Mouse (Mus musculus): ENCODE data around the gene Cttnbp2nl.

The Cttnbp2nl gene

DNA sequence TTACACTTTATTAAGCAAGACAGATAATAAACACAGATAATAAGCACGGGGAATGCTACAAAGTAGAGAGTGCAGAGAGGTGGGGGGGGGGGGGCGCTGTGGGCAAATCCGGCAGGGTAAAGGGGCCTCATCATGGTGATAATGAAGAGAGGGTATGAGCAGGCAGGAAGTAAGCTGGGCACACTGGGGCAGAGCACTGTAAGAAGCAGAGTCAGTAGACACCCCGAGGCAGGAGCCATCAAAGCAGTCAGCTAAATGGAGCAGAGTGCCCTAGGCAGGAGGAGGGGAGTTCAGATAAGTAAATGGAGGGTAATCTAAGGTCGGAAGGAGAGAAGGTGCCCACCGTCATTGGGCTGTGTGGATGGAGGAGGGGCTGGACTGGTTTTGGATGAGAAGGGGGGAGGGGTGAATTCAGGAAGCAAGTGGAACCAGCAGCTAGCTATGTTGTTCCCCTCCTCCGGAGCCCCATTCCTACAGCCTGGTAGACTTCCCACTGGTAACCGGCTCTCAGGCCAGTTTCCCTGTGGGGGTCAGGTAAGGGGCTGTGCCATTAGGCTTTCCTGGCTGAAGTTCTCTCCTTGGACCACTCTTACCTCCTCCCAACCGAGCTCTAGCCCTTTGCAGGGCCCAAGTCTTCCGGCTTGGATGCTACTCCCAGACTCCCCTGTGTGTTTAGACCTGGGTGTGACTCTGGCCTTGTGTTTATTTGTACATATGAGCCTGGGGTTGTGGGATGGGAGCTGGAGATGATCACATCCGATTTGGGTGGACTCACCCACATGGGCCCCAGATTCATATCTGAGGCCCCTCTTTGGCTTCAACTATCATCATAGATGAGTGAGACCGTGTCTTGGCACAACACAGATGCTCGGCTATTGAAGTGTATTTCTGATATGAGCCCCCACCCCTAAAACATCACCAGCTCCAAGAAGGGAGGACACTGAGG, 89.3 kb downstream of the Cttnbp2nl start:
- DNase-seq, result peak in 1 of 2 experiments; percentile 24

DNA sequence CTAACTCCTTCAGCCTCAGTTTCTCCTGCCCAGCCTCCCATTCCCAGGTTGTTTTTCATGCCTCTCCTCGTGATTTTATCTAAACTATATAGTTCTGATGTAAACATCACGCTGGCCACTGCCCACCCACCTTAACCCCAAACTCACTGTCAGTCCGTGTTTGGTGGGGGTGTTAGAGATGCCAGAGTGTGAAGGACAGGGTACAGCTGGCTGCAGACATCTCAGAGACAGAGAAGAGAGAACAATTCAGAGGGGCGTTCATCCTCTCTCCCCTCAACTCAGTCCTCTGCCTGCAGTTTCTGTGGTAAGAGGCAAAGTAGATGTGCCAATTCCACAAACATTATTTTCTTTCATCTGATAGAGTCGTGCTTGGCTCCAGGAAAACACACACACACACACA, 90.1 kb downstream of the Cttnbp2nl start:
- DNase-seq, result no peak

DNA sequence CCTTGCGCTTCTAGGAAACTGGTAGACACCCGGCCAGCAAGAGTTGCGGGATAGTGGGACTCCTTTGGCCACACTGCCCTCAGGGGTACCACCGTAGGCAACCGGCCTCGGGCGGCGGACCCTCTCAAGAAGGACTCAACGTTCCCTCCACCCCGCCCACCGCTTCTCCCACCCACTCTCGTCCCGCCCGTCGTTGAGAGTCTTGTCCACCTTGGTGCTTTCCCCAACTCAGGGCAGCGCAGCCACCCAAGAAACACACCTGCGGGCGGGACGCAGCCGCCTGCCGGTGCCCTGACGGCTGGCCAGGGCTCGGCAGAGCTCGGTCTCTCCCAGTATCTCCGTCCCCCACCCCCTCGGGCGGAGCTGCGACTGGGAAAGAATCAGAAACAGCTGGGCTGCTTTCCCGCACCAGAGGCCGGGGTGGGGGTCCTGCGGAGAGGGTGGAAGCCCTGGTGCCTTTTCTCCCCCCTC, 90.8 kb downstream of the Cttnbp2nl start:
- DNase-seq, result peak; percentile 13 to 36

DNA sequence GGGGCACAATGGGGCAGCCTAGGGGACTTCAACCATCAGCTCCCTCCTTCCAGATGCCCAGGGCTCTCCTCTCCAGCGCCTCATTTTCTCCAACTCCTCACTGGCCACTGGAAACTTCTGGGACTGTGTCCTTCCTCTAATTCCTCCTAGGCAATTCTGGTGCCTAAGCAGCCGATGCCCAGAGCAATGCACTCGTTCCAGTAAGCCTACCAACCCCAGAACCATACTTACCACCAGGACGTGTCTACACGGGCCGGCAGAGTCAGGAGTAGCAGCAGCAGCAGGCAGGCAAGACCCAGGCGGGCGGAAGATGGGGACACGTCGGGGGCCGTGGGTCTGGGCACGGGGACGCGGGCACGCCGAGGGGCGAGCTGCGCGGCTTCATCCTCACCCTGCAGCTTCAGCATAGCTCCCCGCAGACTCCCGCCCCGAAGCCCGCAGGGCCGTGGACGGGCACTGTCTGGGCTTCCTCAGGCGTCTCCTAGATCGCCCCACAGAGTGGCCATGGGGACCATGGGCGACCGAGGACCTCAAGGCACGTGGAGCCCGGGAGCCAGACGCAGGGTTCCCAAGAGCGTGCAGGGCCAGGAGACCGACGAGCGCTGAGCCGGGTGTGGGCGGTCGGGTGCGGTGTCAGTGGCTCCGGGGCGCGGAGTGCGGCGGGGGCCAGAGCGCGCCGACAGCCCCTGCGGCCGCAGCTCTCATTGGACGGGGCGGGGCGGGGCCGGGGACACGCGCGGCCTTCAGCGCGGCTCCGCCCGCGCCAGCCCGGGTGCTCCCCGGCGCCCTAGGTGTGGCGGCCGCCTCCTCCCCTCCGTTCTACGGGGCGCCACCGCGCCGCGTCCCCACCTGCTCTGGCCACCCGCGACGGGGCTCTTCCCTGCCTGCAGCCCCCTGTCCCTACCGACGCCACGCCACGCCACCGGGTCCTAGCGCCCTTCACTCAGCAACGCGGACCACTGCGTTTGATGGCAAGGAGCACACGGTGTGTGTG, 91.6 kb downstream of the Cttnbp2nl start, which contains the start of gene Wnt2b:
Gene Wnt2b (minus strand): TSS at position 856 of the 994 bp plus-strand sequence.
- peak; percentile 16 to 53 for DNase-seq

DNA sequence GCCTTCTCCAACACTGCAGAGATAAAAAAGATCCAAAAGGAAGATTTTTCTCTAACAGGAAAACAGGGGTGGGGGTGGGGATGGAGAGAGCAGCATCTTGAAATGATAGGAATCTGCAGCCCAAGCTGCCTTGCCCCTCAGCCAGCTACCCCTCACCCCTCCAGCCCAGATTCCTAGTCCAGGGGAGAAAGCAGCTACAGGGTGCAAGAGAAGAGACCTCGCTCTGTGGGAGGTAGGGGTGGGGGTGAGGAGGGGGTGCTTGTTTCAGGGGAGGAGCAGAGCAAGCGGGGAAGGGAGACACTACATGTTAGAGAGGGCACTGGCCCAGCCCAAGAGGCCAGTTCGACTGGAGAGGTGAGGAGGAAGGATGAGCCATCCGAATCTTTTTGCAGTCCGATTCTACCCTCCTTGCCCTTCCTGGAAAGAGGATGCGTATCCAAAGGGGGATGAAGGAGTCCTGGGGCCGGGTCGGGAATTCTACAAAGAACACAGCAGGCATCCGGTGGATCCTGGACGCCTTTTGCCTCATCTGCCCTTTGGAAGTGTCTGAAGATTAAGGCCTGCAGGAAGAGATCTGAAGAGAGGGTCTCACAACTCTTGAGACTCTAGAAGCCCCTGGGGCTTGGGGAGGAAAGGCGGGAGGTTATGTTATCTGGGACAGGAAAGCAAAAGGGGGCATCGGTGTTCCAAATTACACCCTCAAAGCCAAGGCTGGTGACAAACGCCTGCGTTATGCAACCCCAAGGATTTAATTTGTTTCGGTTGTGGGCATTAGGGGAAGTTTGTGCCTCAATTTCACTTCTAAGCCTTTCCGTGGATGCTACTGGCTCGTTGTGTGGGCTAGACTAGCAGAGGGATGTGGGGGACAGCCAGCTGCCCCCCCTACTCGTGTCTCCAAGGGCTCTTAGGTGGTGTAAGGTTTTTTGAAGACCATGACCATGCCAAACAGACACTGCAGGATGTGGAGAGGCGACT, 92.6 kb downstream of the Cttnbp2nl start:
- no peak for DNase-seq

DNA sequence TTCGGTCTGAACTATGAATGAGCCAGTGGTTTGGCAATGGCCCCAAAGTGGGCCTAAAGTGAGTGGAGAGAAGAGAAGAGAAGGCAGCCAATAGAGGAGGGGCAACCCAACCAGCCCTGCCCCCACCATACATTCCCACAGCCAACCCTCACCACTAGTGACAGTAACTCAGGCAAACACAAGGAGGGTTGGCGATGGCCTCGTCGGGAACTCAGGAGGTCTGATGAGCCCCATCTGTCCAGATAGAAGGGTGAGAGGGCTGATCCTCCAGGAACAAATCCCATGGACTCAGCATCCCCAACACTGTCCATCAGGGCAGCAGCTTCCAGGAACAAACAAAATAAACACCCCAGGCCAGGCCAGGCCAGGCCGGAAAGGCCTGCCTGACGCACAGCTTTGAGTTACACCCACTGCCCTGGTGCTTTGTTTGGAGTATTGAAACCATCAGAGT, 96.8 kb downstream of the Cttnbp2nl start:
- DNase-seq, result peak in 1 of 2 experiments; percentile 57

DNA sequence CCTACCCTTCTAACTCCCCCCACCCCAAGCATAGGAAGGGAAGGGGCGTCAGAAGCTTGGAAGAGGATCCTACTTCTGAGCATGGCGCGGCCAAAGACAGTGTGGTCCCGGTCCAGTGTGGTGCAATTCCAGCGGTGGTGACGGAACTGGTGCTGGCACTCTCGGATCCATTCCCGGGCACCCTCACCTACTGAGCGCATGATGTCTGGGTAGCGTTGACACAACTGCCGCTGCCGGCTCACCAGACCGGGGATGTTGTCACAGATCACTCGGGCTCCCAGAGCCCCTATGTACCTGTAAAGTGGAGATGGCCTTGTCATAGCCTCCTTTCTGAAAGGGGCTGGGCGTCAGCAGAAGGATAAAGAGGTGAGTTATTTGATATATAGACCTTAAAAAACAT, 98.4 kb downstream of the Cttnbp2nl start:
- no peak for DNase-seq

DNA sequence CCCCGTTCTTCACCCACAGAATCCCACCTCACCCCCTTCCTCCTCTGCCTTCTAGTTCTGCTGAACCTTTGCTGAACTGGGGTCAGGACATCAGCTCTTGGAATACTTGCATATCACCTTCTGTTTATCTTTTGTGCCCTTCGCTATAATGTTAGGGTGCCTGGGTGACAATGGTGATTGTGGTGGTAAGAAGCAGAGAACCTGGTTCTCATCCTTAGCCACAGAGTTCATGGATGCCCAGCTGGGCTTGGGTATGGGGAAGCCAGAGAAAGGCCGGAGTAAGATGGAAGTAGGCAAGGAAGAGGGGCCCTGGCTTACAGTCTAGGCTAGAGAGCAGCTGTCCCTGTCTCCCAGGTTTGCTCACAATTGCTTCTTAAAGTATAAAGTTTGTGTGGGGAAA, 98.8 kb downstream of the Cttnbp2nl start:
- no peak for DNase-seq

DNA sequence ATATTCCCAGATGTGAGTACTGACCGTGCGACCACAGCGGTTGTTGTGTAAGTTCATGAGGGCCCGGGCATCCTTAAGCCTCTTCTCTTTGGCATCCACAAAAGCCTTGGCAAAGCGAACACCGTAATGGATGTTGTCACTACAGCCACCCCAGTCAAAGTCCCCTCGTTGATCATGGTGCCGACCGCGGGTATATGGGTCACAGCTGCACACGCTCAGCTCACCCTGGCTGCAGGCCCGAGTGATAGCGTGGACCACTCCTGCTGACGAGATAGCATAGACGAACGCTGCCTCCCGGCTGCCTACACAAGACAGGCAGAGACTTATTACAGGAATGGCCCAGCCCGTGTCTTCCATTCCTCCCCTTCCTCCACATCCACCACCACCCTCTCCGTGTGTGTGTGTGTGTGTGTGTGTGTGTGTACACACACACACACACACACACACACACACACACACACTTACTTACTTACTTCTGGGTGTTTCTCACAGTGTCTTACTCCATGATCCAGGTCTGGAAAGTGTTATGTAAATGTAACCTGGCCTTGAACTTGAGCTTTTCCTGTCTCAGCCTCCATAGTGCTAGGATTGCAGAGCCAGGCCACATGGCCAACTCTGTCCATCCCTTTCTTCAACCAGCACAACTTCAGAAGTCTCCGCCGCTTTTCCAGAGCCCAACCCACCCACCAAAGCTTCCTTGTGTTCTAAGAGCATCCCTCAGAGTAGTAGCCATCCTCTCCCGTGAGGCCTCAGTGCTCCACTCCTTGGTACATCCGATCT, 99.9 kb downstream of the Cttnbp2nl start:
- DNase-seq, result no peak
